Mouse (Mus musculus) hindbrain, postnatal 0 days (tissue): Measurements from ENCODE around the gene Hoxb8. TPM values are rescaled to one million over a fixed set of nuclear protein-coding genes. Genes with fewer than 3 reads are reported as not detected.

Experiments used
- ATAC-seq: fragments of 200-750 bp; cut with Nextera tagmentation; 2 replicates; pipeline ENCODE4 v1.8.0; 2017; ENCODE audit warnings: mild to moderate bottlenecking, moderate TSS enrichment, moderate library complexity
- DNase-seq: peaks from one replicate; pipeline ENCODE4 v3.0.0-alpha.2; 2015; ENCODE audit warnings: low spot score
- H3K27ac ChIP-seq: fragments of 300-500 bp; sonication (generic); 2 replicates; pipeline ENCODE4 v1.5.1; 2014; ENCODE audit warnings: mild to moderate bottlenecking
- H3K27me3 ChIP-seq: fragments of 300-500 bp; sonication (generic); 2 replicates; pipeline ENCODE4 v1.6.1; 2014; ENCODE audit warnings: low read length, mixed read lengths; ENCODE audit not compliant: insufficient read depth
- H3K36me3 ChIP-seq: fragments of 300-500 bp; sonication (generic); 2 replicates; pipeline ENCODE4 v1.6.1; 2014; ENCODE audit warnings: low read length, mixed read lengths; ENCODE audit not compliant: insufficient read depth
- H3K4me1 ChIP-seq: fragments of 300-500 bp; sonication (generic); 2 replicates; pipeline ENCODE4 v1.6.1; 2014; ENCODE audit warnings: antibody characterized with exemption, low read length, mixed read lengths; ENCODE audit not compliant: insufficient read depth
- H3K4me2 ChIP-seq: fragments of 300-500 bp; sonication (generic); 2 replicates; pipeline ENCODE4 v1.6.1; 2014; ENCODE audit warnings: low read depth, mild to moderate bottlenecking, low read length, moderate library complexity, mixed read lengths
- H3K4me3 ChIP-seq: fragments of 300-500 bp; sonication (generic); 2 replicates; pipeline ENCODE4 v1.5.1; 2014; ENCODE audit warnings: low read length
- H3K9ac ChIP-seq: fragments of 300-500 bp; sonication (generic); replicated peaks from 2 replicates; pipeline ENCODE4 v1.6.1; 2014; ENCODE audit warnings: mild to moderate bottlenecking, low read length, moderate library complexity, mixed read lengths
- H3K9me3 ChIP-seq: fragments of 300-500 bp; sonication (generic); 2 replicates; pipeline ENCODE4 v1.6.1; 2016; ENCODE audit warnings: low read length, mixed read lengths
- CTCF ChIP-seq: IDR thresholded peaks from 2 replicates; pipeline ENCODE4 v1.5.1; 2016; ENCODE audit warnings: antibody characterized with exemption, control low read depth, low read depth
- WGBS: fragments of 180-500 bp; shearing (Covaris S2); extraction: QIAGEN DNeasy Blood & Tissue Kit; methylation state at CpG from one replicate; pipeline ENCODE4 v1.1.7; 2014; 5-methylcytosine and 5-hydroxymethylcytosine counted together
- polyA plus RNA-seq: library from polyadenylated mRNA; unstranded; fragments of >200 nt; fragmentation: Nextera tagmentation; extraction: Ambion mirVana; gene quantifications from 2 replicates; pipeline ENCODE4 v1.2.1, GENCODE M21; 2015
- total RNA-seq: library from RNA; depleted of rRNA; stranded (reverse); fragments of >200 nt; gene quantifications from 2 replicates; pipeline ENCODE4 v1.2.3, GENCODE M21; 2014

The Hoxb8 gene
- total and polyA plus RNA-seq, 2 experiments from 2014 or later, result 4.6 to 28.0 TPM

GRCm38 (mm10) chr11:96291681-96292564 is 10.2 kb downstream of the Hoxb8 start, which contains the start of gene Hoxb6:
Hoxb6 (plus strand) TSS chr11:96292476.
- DNase-seq (no peak), ATAC-seq (no peak)
- H3K36me3 ChIP-seq, result no peaks in the 10 kb centered on the region
- H3K9me3 ChIP-seq, result no peaks in the 10 kb centered on the region
- no peak within 1 kb of the TSS for H3K4me2 ChIP-seq
- H3K4me1 ChIP-seq, result no peaks in the 10 kb centered on the region
- peak within 1 kb of the TSS; percentile 23 for H3K4me3 ChIP-seq
- H3K27me3 ChIP-seq, result peaks cover 90% of the 10 kb centered on the region
- 5% methylated on average over 22 of the region's 22 CpGs for WGBS
- H3K27ac ChIP-seq, result peak within 1 kb of the TSS; percentile 36; the same call in 1 of the 2 replicates
- no peak for TF ChIP-seq CTCF
- H3K9ac ChIP-seq, result 0 out of 2 replicates have a peak within 1 kb of the TSS, but pooled peaks have one; percentile 34

DNA sequence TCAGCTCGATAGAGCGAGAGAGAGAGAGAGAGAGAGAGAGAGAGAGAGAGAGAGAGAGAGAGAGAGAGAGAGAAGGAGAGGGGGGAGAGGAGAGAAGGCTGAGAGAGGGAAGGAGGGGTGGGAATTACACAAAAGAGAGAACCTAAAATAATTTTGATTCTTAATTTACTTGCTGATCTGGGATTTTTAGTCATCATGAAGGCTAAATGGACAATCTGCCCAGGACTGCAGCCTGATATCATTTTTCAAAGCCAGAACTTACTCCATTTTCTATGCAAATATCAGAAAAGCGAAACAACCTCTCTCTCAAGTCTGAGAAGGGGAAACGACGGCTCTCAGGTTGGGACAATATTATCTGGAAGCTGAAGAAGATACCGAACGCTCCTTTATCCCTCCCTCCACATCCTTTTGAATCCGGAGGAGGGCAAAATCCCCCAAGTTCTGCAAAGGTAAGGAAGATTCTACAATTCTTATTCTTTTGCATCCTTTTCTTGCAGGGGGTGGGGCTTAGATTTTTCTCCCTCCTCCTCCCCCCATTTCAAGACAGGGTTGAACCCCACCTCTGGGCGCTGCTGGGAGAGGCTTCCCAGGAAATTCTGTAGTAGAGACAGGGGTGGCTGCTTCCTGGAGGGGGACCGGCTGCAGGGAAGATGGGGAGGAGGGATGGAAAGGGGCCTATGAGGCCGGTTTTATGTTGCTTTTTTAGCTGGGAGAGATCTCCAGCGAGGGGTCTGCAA is 11.0 kb downstream of the Hoxb8 start:
- no peaks in the 10 kb centered on the region for H3K36me3 ChIP-seq
- DNase-seq (no peak), ATAC-seq (no peak)
- TF ChIP-seq CTCF, result no peak
- H3K4me3 ChIP-seq, result peak overlapping the region; percentile 23
- H3K27me3 ChIP-seq, result peaks cover 88% of the 10 kb centered on the region
- 5% methylated on average over 12 of the region's 12 CpGs for WGBS
- H3K9me3 ChIP-seq, result no peaks in the 10 kb centered on the region
- H3K4me1 ChIP-seq, result no peaks in the 10 kb centered on the region
- no peak overlapping the region for H3K4me2 ChIP-seq
- peak overlapping the region; percentile 36; the same call in 1 of the 2 replicates for H3K27ac ChIP-seq
- 0 out of 2 replicates have a peak overlapping the region, but pooled peaks have one; percentile 34 for H3K9ac ChIP-seq

GRCm38 (mm10) chr11:96293302-96293921 is 11.7 kb downstream of the Hoxb8 start:
- H3K9ac ChIP-seq, result 0 out of 2 replicates have a peak overlapping the region, but pooled peaks have one; percentile 34
- peaks cover 88% of the 10 kb centered on the region for H3K27me3 ChIP-seq
- DNase-seq (no peak), ATAC-seq (no peak)
- no peak for TF ChIP-seq CTCF
- no peak overlapping the region for H3K4me2 ChIP-seq
- H3K4me1 ChIP-seq, result no peaks in the 10 kb centered on the region
- H3K4me3 ChIP-seq, result peak overlapping the region; percentile 23
- WGBS, result 5% methylated on average over 22 of the region's 22 CpGs
- peak overlapping the region; percentile 36; the same call in 1 of the 2 replicates for H3K27ac ChIP-seq
- no peaks in the 10 kb centered on the region for H3K9me3 ChIP-seq
- no peaks in the 10 kb centered on the region for H3K36me3 ChIP-seq

DNA sequence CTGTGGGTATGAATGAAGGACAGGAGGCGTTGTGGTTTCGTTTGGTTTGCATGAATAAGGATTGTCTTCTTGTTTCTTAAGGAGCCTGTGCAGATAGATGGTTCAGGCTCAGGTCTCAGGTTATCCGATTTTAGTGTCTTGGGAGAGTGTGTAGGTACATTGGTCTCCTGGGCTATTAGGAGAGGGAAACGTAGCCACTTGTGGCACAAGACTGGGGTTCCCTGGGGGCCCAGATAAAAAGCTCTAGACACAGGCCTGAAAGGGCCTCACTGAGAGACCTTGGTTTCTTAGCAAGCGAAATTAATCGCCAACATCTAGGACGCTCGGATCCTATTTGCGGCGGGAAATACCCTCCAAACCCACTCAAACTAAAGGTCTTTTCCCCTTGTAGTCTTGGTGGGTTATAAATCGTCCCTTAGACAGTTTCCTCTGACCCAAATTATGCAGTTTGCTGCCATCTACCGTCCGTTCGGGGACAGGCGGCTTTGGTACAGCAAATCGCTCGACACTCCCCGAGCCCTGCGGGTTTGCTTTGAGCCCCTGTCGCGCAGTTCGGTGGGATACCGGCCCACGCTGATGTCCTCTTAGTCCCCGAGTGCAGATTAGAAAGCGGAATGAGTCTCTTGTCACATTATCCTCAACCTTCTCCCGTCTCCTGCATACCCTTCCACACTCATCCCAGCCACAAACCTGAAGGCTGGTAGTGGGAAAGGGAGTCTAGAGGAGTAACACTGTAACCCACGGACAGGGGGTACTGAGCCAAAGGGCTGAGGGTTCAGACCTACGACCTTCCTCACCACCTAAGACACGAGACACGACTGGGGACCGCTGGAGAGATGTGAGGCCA is 12.8 kb downstream of the Hoxb8 start:
- H3K4me2 ChIP-seq, result peak overlapping the region; percentile 16; the same call in 1 of the 2 replicates
- 2% methylated on average over 32 of the region's 32 CpGs for WGBS
- H3K36me3 ChIP-seq, result no peaks in the 10 kb centered on the region
- H3K4me1 ChIP-seq, result no peaks in the 10 kb centered on the region
- peaks cover 82% of the 10 kb centered on the region for H3K27me3 ChIP-seq
- H3K4me3 ChIP-seq, result peak overlapping the region; percentile 13
- DNase-seq (peak; percentile 85), ATAC-seq (peak; percentile 76)
- H3K9me3 ChIP-seq, result no peaks in the 10 kb centered on the region
- H3K9ac ChIP-seq, result 0 out of 2 replicates have a peak overlapping the region, but pooled peaks have one; percentile 13
- H3K27ac ChIP-seq, result no peak overlapping the region
- peak; percentile 81 for TF ChIP-seq CTCF

DNA sequence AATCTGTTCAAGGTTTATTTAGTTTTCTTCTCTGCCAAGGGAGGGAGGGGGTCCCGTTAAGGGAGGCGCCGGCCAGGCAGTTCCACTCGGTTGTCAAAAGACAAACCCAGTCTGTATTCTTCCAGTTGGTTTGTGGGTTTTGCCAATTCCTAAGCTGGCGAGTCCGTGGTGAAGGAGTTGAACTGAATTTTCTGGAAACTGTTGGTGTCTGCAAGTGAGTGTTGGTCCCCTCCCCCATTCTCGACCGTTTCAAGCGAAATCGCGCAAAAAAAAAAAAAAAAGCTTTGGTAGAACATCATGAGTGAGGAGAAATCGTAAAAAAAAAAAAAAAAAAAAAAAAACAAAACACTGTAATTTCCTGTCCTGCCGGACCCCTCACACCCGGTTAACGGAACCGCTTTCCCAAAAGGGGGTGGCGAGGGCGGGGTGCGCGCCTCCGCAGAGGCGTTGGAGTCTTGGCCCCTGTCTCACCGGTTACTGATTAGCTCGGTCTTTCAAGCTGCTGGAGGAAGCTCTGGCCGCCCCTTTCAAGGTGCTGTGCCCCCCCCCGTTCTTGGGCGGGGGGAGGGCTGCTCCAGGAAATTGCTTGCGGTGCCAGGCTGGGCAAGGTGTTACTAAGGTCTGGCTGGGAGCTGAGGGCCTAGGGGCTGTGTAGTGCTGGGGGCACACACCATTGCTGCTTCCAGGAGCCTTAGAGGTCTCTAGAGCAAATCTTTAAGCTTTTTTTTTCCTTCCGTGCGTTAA is 13.6 kb downstream of the Hoxb8 start:
- Histone ChIP-seq H3K4me3 (peak overlapping the region; percentile 16), H3K4me1 (no peaks in the 10 kb centered on the region), H3K27ac (no peak overlapping the region), H3K4me2 (peak overlapping the region; percentile 16; the same call in 1 of the 2 replicates), H3K27me3 (peaks cover 83% of the 10 kb centered on the region), H3K9ac (0 out of 2 replicates have a peak overlapping the region, but pooled peaks have one; percentile 13), H3K36me3 (no peaks in the 10 kb centered on the region), H3K9me3 (no peaks in the 10 kb centered on the region)
- 2% methylated on average over 30 of the region's 30 CpGs for WGBS
- ATAC-seq (no peak), DNase-seq (no peak)
- no peak for TF ChIP-seq CTCF
